Mouse (Mus musculus): ENCODE measurements around the gene Gal3st2. TPM values are rescaled to one million over a fixed set of nuclear protein-coding genes. Genes with fewer than 3 reads are reported as not detected.
"Not testable (repeated sequence)": the region's sequence is repeated elsewhere in the genome, so short reads cannot be mapped to it uniquely, and the experiment has no call there.

Gene Gal3st2
- polyA plus RNA-seq, 1 experiment from 2014 or later = 0.10 TPM

DNA sequence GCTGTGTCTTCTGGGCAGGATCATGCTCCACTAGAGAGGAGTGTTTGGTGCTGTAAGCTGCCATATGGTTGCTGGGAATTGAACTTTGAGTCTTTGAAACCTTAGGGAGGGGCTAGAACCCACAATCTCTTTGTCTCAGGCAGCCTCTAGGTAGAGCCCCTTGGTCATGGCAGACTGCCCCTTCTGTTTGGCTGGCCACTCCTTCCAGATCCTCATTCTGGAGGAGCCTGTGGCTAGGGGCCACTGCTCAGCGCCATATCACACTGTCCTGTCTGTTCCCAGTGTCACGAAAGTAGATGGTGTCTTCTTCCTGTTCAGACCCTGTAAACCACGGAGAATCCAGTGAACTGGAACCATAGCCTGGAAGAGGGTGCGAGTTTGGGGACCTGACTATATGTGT is 5.3 kb upstream of the Gal3st2 start:
- ATAC-seq (ENCODE audit: insufficient read depth, low FRiP score); H3K4me2 ChIP-seq (ENCODE audit: low read depth, low read length): not testable (repeated sequence)
- 86% methylated on average over 4 of the region's 4 CpGs for WGBS

DNA sequence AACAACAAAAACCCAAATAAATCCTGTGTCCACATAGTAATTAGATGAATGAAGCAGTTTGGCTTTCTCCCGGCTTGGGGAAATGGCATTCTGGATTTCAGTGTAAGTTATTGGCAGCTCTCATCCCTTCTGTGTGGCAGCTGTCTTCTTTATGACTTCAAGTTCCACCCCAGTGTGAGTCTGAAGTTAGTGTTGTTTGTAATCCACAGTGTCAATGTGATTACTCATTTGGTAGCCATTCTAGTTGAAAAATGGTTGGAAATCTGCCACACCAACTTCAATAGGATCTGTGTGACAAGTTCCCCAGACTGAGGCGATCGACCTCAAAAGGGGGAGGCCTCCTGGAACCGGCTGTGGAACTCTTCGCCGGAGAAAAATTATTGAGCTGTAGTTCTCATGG is 3.7 kb upstream of the Gal3st2 start:
- Histone ChIP-seq H3K9ac (ENCODE audit: low read length) (no peak overlapping the region), H3K4me1 (ENCODE audit: control insufficient read depth, insufficient read depth, low read length) (no peaks in the 10 kb centered on the region), H3K27ac (ENCODE audit: low read length) (no peak overlapping the region), H3K9me3 (replicated peaks; ENCODE audit: control insufficient read depth, low read length) (no peaks in the 10 kb centered on the region), H3K36me3 (ENCODE audit: control insufficient read depth, insufficient read depth, low read length) (no peaks in the 10 kb centered on the region), H3K4me2 (ENCODE audit: low read depth, low read length) (no peak overlapping the region), H3K4me3 (replicated peaks; ENCODE audit: low read length) (no peak overlapping the region), H3K27me3 (ENCODE audit: control insufficient read depth, insufficient read depth, low read length) (no peaks in the 10 kb centered on the region)
- ATAC-seq (ENCODE audit: insufficient read depth, low FRiP score) = no peak
- 42% methylated on average over 6 of the region's 6 CpGs for WGBS

More for the DNA sequence above, 5.3 kb upstream of the Gal3st2 start:
- not testable (repeated sequence) for H3K27me3 ChIP-seq (ENCODE audit: control insufficient read depth, insufficient read depth, low read length); H3K4me1 ChIP-seq (ENCODE audit: control insufficient read depth, insufficient read depth, low read length); H3K36me3 ChIP-seq (ENCODE audit: control insufficient read depth, insufficient read depth, low read length); H3K27ac ChIP-seq (ENCODE audit: low read length); H3K9me3 ChIP-seq (replicated peaks; ENCODE audit: control insufficient read depth, low read length); H3K4me3 ChIP-seq (replicated peaks; ENCODE audit: low read length); H3K9ac ChIP-seq (ENCODE audit: low read length)

DNA sequence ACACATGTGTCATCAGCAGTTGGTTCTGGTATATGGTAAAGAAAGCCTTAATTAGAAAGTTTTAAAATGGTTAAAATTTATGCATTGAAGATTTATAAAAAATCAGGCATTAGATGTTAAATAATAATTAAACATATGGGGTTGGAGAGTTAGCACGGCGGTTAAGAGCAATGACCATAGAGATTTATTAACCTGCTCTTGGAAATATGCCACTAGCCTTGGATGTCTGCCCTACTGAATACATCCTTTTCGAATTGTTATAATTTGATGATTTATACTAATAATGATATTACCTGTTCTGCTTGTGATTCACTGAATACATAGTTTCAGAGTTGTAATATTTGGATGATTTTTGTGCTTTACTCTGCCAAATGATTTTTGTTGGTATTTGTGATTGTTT is 3.1 kb upstream of the Gal3st2 start:
- no peak for ATAC-seq (ENCODE audit: insufficient read depth, low FRiP score)
- no peaks in the 10 kb centered on the region for H3K36me3 ChIP-seq (ENCODE audit: control insufficient read depth, insufficient read depth, low read length)
- H3K4me1 ChIP-seq (ENCODE audit: control insufficient read depth, insufficient read depth, low read length) = no peaks in the 10 kb centered on the region
- H3K4me2 ChIP-seq (ENCODE audit: low read depth, low read length) = no peak overlapping the region
- no peak overlapping the region for H3K9ac ChIP-seq (ENCODE audit: low read length)
- no peak overlapping the region for H3K27ac ChIP-seq (ENCODE audit: low read length)
- no peaks in the 10 kb centered on the region for H3K9me3 ChIP-seq (replicated peaks; ENCODE audit: control insufficient read depth, low read length)
- H3K27me3 ChIP-seq (ENCODE audit: control insufficient read depth, insufficient read depth, low read length) = no peaks in the 10 kb centered on the region
- WGBS = 52% methylated on average over 3 of the region's 3 CpGs
- H3K4me3 ChIP-seq (replicated peaks; ENCODE audit: low read length) = no peak overlapping the region

DNA sequence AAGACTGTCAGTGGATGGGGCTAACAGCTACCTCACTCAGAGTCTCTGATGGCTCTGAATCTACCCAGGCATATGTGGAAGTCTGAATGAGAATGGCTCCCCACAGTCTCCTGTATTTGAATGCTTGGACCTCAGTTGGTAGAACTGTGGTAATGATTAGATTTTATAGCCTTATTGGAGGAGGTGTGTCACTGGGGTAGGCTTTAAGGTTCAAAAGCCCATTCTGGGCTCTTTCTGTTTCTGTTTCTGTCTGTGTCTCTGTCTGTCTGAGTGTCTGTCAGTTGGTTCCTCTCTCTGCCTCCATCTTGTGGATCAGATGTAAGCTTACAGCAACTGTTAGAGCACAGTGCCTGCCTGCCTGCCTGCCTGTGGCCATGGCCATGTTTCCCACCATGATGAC is 1.5 kb upstream of the Gal3st2 start:
- ATAC-seq (ENCODE audit: insufficient read depth, low FRiP score) = no peak
- no peaks in the 10 kb centered on the region for H3K9me3 ChIP-seq (replicated peaks; ENCODE audit: control insufficient read depth, low read length)
- no peak overlapping the region for H3K27ac ChIP-seq (ENCODE audit: low read length)
- no peaks in the 10 kb centered on the region for H3K27me3 ChIP-seq (ENCODE audit: control insufficient read depth, insufficient read depth, low read length)
- H3K9ac ChIP-seq (ENCODE audit: low read length) = no peak overlapping the region
- H3K4me2 ChIP-seq (ENCODE audit: low read depth, low read length) = no peak overlapping the region
- no peaks in the 10 kb centered on the region for H3K4me1 ChIP-seq (ENCODE audit: control insufficient read depth, insufficient read depth, low read length)
- H3K36me3 ChIP-seq (ENCODE audit: control insufficient read depth, insufficient read depth, low read length) = no peaks in the 10 kb centered on the region
- H3K4me3 ChIP-seq (replicated peaks; ENCODE audit: low read length) = no peak overlapping the region

DNA sequence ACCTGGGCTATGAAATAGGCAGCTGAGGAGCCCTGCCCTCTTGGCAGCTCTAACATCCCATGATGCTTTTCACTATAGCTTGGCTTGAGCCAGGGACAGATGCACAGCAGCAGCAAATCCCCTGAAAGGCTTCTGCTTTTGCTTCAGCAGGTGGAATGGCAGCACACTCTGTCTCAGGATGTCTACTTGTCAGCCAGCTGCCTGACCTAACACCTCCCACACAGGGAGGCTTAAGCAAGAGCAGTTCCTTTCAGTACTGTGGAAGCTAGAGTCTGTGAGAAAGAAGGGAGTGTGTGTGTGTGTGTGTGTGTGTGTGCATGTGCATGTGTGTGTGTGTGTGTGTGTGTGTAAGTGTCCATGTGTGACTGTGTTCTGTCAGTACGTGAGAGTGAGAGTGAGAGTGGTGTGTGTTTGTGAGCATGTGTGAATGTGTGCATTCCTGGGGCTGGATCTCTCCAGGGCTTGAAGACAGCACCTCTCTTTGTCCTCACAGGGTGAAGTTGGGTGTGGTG is 10.5 kb downstream of the Gal3st2 start:
- H3K9ac ChIP-seq (ENCODE audit: low read length); H3K36me3 ChIP-seq (ENCODE audit: control insufficient read depth, insufficient read depth, low read length); H3K27ac ChIP-seq (ENCODE audit: low read length); ATAC-seq (ENCODE audit: insufficient read depth, low FRiP score); H3K4me1 ChIP-seq (ENCODE audit: control insufficient read depth, insufficient read depth, low read length); H3K4me2 ChIP-seq (ENCODE audit: low read depth, low read length); H3K27me3 ChIP-seq (ENCODE audit: control insufficient read depth, insufficient read depth, low read length); H3K4me3 ChIP-seq (replicated peaks; ENCODE audit: low read length); H3K9me3 ChIP-seq (replicated peaks; ENCODE audit: control insufficient read depth, low read length): not testable (repeated sequence)
- WGBS = 50% methylated on average over 1 of the region's 1 CpGs

DNA sequence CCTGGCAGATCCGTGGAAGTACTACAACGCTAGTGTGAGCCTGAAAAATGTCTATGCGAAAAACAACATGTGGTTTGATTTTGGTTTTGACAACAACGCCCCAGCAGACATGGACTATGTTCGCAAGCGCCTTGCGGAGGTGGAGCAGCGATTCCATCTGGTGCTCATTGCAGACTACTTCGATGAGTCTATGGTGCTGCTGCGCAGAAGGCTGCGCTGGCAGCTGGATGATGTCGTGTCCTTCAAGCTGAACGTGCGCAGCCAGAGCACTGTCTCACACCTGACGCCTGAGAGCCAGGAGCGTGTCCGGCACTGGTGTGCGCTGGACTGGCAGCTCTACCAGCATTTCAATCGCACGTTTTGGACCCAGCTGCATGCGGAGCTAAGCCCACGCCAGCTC is 13.3 kb downstream of the Gal3st2 start:
- WGBS = 84% methylated on average over 10 of the region's 22 CpGs
- not testable (repeated sequence) for H3K4me3 ChIP-seq (replicated peaks; ENCODE audit: low read length); H3K9me3 ChIP-seq (replicated peaks; ENCODE audit: control insufficient read depth, low read length); H3K27ac ChIP-seq (ENCODE audit: low read length); H3K36me3 ChIP-seq (ENCODE audit: control insufficient read depth, insufficient read depth, low read length); H3K4me2 ChIP-seq (ENCODE audit: low read depth, low read length); ATAC-seq (ENCODE audit: insufficient read depth, low FRiP score); H3K27me3 ChIP-seq (ENCODE audit: control insufficient read depth, insufficient read depth, low read length); H3K9ac ChIP-seq (ENCODE audit: low read length); H3K4me1 ChIP-seq (ENCODE audit: control insufficient read depth, insufficient read depth, low read length)

DNA sequence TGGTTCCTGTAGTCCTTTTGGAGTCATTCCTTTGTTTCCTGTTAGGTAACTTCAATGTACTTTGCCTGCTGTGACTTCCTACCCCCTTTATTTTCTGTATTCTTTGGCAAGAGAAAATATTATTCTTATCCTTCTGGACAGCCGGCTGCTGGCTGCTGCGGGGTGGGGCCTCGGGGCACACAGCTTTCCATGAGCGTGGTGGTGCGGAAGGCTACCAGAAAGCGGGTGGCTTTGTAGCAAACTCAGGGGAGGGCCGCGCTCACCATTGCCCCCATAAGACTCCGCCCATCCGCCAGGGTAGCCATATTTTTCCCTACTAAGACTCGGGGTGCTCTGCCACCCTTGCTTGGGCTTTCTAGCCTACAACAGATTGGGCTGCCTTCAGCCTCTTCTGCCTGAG is 20.7 kb downstream of the Gal3st2 start:
- not testable (repeated sequence) for H3K9me3 ChIP-seq (replicated peaks; ENCODE audit: control insufficient read depth, low read length); H3K4me2 ChIP-seq (ENCODE audit: low read depth, low read length); H3K27ac ChIP-seq (ENCODE audit: low read length); H3K4me3 ChIP-seq (replicated peaks; ENCODE audit: low read length); H3K36me3 ChIP-seq (ENCODE audit: control insufficient read depth, insufficient read depth, low read length); H3K27me3 ChIP-seq (ENCODE audit: control insufficient read depth, insufficient read depth, low read length); ATAC-seq (ENCODE audit: insufficient read depth, low FRiP score); H3K9ac ChIP-seq (ENCODE audit: low read length); H3K4me1 ChIP-seq (ENCODE audit: control insufficient read depth, insufficient read depth, low read length)
- WGBS = no CpG with 5 or more reads among the region's 11 CpGs

DNA sequence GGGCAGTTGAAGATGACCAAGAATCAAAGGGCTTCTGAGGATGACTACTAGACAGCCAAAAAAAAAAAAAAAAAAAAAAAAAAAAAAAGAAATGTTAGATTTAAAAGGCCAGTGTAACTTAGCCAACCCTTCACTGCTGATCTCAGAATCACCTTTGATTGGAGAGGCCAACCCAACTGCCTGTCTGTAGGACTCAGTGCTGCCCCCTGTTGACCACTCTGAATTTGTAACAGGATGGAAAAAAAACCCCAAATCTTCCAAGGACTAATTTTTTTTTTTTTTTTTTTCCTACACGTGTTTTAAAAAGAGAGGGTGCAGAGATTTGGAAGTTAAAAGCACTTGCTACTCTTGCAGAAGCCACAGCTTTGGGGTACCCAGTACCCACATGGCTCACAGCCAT is 29.8 kb downstream of the Gal3st2 start:
- not testable (repeated sequence) for H3K9ac ChIP-seq (ENCODE audit: low read length); H3K4me2 ChIP-seq (ENCODE audit: low read depth, low read length); H3K4me3 ChIP-seq (replicated peaks; ENCODE audit: low read length); ATAC-seq (ENCODE audit: insufficient read depth, low FRiP score); H3K27me3 ChIP-seq (ENCODE audit: control insufficient read depth, insufficient read depth, low read length); H3K4me1 ChIP-seq (ENCODE audit: control insufficient read depth, insufficient read depth, low read length); H3K27ac ChIP-seq (ENCODE audit: low read length); H3K9me3 ChIP-seq (replicated peaks; ENCODE audit: control insufficient read depth, low read length); H3K36me3 ChIP-seq (ENCODE audit: control insufficient read depth, insufficient read depth, low read length)
- 40% methylated on average over 1 of the region's 1 CpGs for WGBS

DNA sequence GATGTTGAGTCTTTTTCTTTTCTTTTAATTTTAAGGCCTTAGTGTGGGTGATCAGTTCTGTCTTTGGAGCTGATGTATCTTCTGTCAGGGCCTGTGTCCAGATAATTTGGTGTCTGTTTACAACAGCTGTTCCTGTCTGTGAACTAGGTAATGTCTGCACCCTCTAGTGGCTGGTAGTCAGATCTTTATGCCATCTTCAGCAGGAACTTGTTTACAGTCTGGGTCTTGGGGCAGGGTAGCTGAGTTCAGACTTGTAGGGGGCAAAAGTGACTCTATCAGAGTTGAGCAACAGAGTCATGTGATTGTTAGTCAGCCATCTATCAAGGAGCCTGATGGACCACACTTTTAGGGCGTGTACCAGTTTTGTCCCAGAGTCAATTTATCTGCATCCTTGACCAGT is 36.3 kb downstream of the Gal3st2 start:
- not testable (repeated sequence) for H3K9me3 ChIP-seq (replicated peaks; ENCODE audit: control insufficient read depth, low read length); H3K4me2 ChIP-seq (ENCODE audit: low read depth, low read length); H3K27me3 ChIP-seq (ENCODE audit: control insufficient read depth, insufficient read depth, low read length); H3K4me1 ChIP-seq (ENCODE audit: control insufficient read depth, insufficient read depth, low read length); H3K36me3 ChIP-seq (ENCODE audit: control insufficient read depth, insufficient read depth, low read length); H3K9ac ChIP-seq (ENCODE audit: low read length); ATAC-seq (ENCODE audit: insufficient read depth, low FRiP score); H3K4me3 ChIP-seq (replicated peaks; ENCODE audit: low read length); H3K27ac ChIP-seq (ENCODE audit: low read length)
- WGBS = no CpG with 5 or more reads among the region's 1 CpGs

DNA sequence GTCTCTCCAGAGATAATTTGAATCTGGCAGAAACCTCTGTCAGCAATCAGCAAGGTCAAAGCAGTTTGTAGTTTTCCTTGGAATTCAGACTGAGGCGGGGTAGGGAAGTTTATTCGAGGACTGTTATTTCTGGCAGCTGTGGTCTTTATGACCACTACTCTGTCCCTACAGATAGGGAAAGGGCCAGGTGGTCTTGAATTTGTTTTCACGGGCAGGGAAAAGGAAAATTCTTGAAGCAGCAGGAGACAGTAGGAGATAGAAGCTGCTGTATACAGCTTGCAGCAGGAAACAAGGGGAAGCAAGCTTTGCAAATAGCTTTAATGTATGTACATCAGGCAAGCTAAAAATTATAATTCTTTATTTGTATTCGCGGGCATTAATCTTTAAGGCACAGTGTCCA is 40.2 kb downstream of the Gal3st2 start:
- H3K9me3 ChIP-seq (replicated peaks; ENCODE audit: control insufficient read depth, low read length); H3K36me3 ChIP-seq (ENCODE audit: control insufficient read depth, insufficient read depth, low read length); H3K27ac ChIP-seq (ENCODE audit: low read length); H3K27me3 ChIP-seq (ENCODE audit: control insufficient read depth, insufficient read depth, low read length); H3K4me2 ChIP-seq (ENCODE audit: low read depth, low read length); H3K4me3 ChIP-seq (replicated peaks; ENCODE audit: low read length); H3K4me1 ChIP-seq (ENCODE audit: control insufficient read depth, insufficient read depth, low read length); H3K9ac ChIP-seq (ENCODE audit: low read length); ATAC-seq (ENCODE audit: insufficient read depth, low FRiP score): not testable (repeated sequence)
- 58% methylated on average over 2 of the region's 5 CpGs for WGBS

All from stomach, embryonic 16.5 days (tissue).